Mouse (Mus musculus): ENCODE measurements around the gene Cgn.
"Not testable (repeated sequence)": the region's sequence is repeated elsewhere in the genome, so short reads cannot be mapped to it uniquely, and the experiment has no call there.

GRCm38 (mm10) chr3:94758056-94758409 is 28.3 kb downstream of the Cgn start:
- TF ChIP-seq MAX (IDR thresholded peaks at IDR 0.05); CTCF (IDR thresholded peaks at IDR 0.05; ENCODE audit: control insufficient read depth, insufficient read depth, insufficient read length); USF1 (IDR thresholded peaks at IDR 0.05; ENCODE audit: low read depth); MYOG (IDR thresholded peaks at IDR 0.05; ENCODE audit: control insufficient read depth, extremely low read depth, insufficient read length); MYOD1 (IDR thresholded peaks at IDR 0.05; ENCODE audit: control insufficient read depth, insufficient read length, low read depth): not testable (repeated sequence)

All from C2C12 (cell line).